Mouse (Mus musculus): ENCODE measurements around the gene Rnf11.

- TF ChIP-seq POLR2A (IDR thresholded peaks at IDR 0.05; ENCODE audit: low read depth, low read length) (no peak), CTCF (IDR thresholded peaks at IDR 0.05; ENCODE audit: extremely low read depth, insufficient read depth, insufficient read length, insufficient replicate concordance) (no peak)
Observed at GRCm38 (mm10) chr4:109434256-109434655, 50.3 kb downstream of the Rnf11 start.

All from spleen, adult 2 months (tissue).